Comparison of ENCODE assay signal across 7 mouse cellular contexts in genomic region chr1:160906057-160906557, GRCm38 (mm10). TPM values are rescaled to one million over a fixed set of nuclear protein-coding genes. Genes with fewer than 3 reads are reported as not detected.
A peak's percentile ranks its signal among the peaks of the same experiment; 100 is the strongest.
DNase-seq lines count a peak whose midpoint lies in the region; ATAC-seq lines count a peak whose summit lies in the region.

Gene Rc3h1, plus strand, starts transcription at chr1:160906418.

- peak within 1 kb of the TSS; percentile 99 for H3K4me3 ChIP-seq in intestine, embryonic 15.5 days (replicated peaks)
- H3K4me3 ChIP-seq in midbrain, embryonic 10.5 days: peak within 1 kb of the TSS; percentile 99

- H3K9ac ChIP-seq in intestine, embryonic 15.5 days: peak within 1 kb of the TSS; percentile 98

- no peaks in the 10 kb centered on the region for H3K27me3 ChIP-seq in intestine, embryonic 15.5 days (replicated peaks)
- H3K27me3 ChIP-seq in midbrain, embryonic 10.5 days (ENCODE audit: low read depth, poor library complexity, severe bottlenecking): 0 out of 2 replicates have a peak, but pooled peaks cover 7% of the 10 kb centered on the region

- no peaks in the 10 kb centered on the region for H3K36me3 ChIP-seq in intestine, embryonic 15.5 days
- no peaks in the 10 kb centered on the region for H3K36me3 ChIP-seq in midbrain, embryonic 10.5 days

- H3K9me3 ChIP-seq in intestine, embryonic 15.5 days: no peaks in the 10 kb centered on the region
- H3K9me3 ChIP-seq in midbrain, embryonic 10.5 days (replicated peaks): no peaks in the 10 kb centered on the region

- intact Hi-C loops in gastrocnemius, postnatal 36 days (cut with DNase I): loop anchor here (5.0 kb wide), 1 partner anchor 114 kb away; the partner anchor contains the start of gene Rabgap1l
- intact Hi-C loops in left cerebral cortex, postnatal 25 days (cut with DNase I): loop anchor here (5.0 kb wide), 1 partner anchor 114 kb away; the partner anchor contains the start of gene Rabgap1l

- DNase-seq in adrenal gland, adult 2 months: peak; percentile 99
- peak; percentile 91 for DNase-seq in embryo, embryonic 11.5 days (ENCODE audit: low read depth, low spot score)
- DNase-seq in gastrocnemius, postnatal 36 days: peak; percentile 95 to 100
- peak; percentile 95 to 97 for DNase-seq in left cerebral cortex, postnatal 25 days (ENCODE audit: low spot score in 2 of 2)
- DNase-seq in midbrain, embryonic 10.5 days (ENCODE audit: low spot score): peak; percentile 97
- DNase-seq in right cerebral cortex, postnatal 4 days: peak; percentile 98

- 0% methylated on average over 45 of the region's 45 CpGs for WGBS in intestine, embryonic 15.5 days
- WGBS in midbrain, embryonic 10.5 days: under 1% methylated on average over 45 of the region's 45 CpGs

- H3K27ac ChIP-seq in intestine, embryonic 15.5 days: peak within 1 kb of the TSS; percentile 91
- H3K27ac ChIP-seq in midbrain, embryonic 10.5 days (replicated peaks): peak within 1 kb of the TSS; percentile 97

- no peaks in the 10 kb centered on the region for H3K4me1 ChIP-seq in intestine, embryonic 15.5 days (replicated peaks)
- H3K4me1 ChIP-seq in midbrain, embryonic 10.5 days: peaks cover 21% of the 10 kb centered on the region

- H3K4me2 ChIP-seq in intestine, embryonic 15.5 days (replicated peaks): peak within 1 kb of the TSS; percentile 59

- ATAC-seq in intestine, embryonic 15.5 days: peak; percentile 96

RNA-seq across cellular contexts. Expression of gene Rc3h1, which starts in this region (rescaled TPM):
- 10 to 100 TPM; 32.7 to 54.3 TPM for total RNA-seq in adrenal gland, adult 2 months (2021)
- 9.6 and 12.6 TPM in 2 replicates for polyA plus RNA-seq in adrenal gland, adult 2 months (2012; rRNA removed)
- total RNA-seq in gastrocnemius, postnatal 36 days (2021): 10 to 100 TPM; 25.1 to 28.3 TPM
- 7.5 and 8.0 TPM in 2 replicates for polyA plus RNA-seq in intestine, embryonic 15.5 days (2015; fragmentation: Nextera tagmentation; extraction: Ambion mirVana)
- 10 to 100 TPM; 40.3 to 46.4 TPM for total RNA-seq in left cerebral cortex, postnatal 25 days (2021)
- 6.9 and 7.5 TPM in 2 replicates for polyA plus RNA-seq in midbrain, embryonic 10.5 days (2016; fragmentation: Nextera tagmentation; extraction: Ambion mirVana)

Comparison
In these comparisons a context has a peak if more than half of its experiments do, and no peak if none do; other contexts are left out.
1. Peak in every context shown above with its lines: DNase-seq, ATAC-seq, H3K4me3 ChIP-seq and H3K27ac ChIP-seq.